ENCODE assay signal across 7 mouse cellular contexts in genomic region chr7:136047364-136047945, GRCm38 (mm10).
DNase-seq lines count a peak whose midpoint lies in the region; ATAC-seq and TF ChIP-seq lines count a peak whose summit lies in the region.

No protein-coding gene starts in this region.

- peak; percentile 40; the same call in 1 of the 2 replicates for ATAC-seq in forebrain, embryonic 14.5 days
- no peak for ATAC-seq in limb, embryonic 12.5 days (ENCODE audit: insufficient number of reproducible peaks, insufficient read depth, low FRiP score, low TSS enrichment, low read depth)

- H3K27me3 ChIP-seq in forebrain, embryonic 14.5 days (replicated peaks; ENCODE audit: control insufficient read depth, insufficient read depth, low read length), result no peaks in the 10 kb centered on the region; the same call in 1 of the 2 replicates
- peaks cover 20% of the 10 kb centered on the region; the same call in 1 of the 2 replicates for H3K27me3 ChIP-seq in limb, embryonic 12.5 days

- WGBS in forebrain, embryonic 14.5 days, result 5% methylated on average over 7 of the region's 7 CpGs
- WGBS in limb, embryonic 12.5 days, result 57% methylated on average over 7 of the region's 7 CpGs

- H3K4me3 ChIP-seq in layer of hippocampus, adult 2 months, result no peak overlapping the region
- H3K4me3 ChIP-seq in forebrain, embryonic 14.5 days (ENCODE audit: low read depth, low read length), result no peak overlapping the region
- H3K4me3 ChIP-seq in limb, embryonic 12.5 days (replicated peaks), result no peak overlapping the region

- H3K4me1 ChIP-seq in forebrain, embryonic 14.5 days (ENCODE audit: control insufficient read depth, insufficient read depth, low read length), result peaks cover 18% of the 10 kb centered on the region
- H3K4me1 ChIP-seq in limb, embryonic 12.5 days (replicated peaks), result peaks cover 66% of the 10 kb centered on the region

- peak overlapping the region; percentile 24 for H3K27ac ChIP-seq in layer of hippocampus, adult 2 months
- peak overlapping the region; percentile 45 for H3K27ac ChIP-seq in forebrain, embryonic 14.5 days (ENCODE audit: low read depth, low read length)
- H3K27ac ChIP-seq in limb, embryonic 12.5 days, result peak overlapping the region; percentile 85

- peak overlapping the region; percentile 12 for H3K4me2 ChIP-seq in forebrain, embryonic 14.5 days (ENCODE audit: low read length)
- no peak overlapping the region for H3K4me2 ChIP-seq in limb, embryonic 12.5 days

- H3K36me3 ChIP-seq in forebrain, embryonic 14.5 days (ENCODE audit: control insufficient read depth, insufficient read depth, low read length), result no peaks in the 10 kb centered on the region
- no peaks in the 10 kb centered on the region for H3K36me3 ChIP-seq in limb, embryonic 12.5 days

- no peaks in the 10 kb centered on the region for H3K9me3 ChIP-seq in forebrain, embryonic 14.5 days (replicated peaks; ENCODE audit: control insufficient read depth, low read length)
- H3K9me3 ChIP-seq in limb, embryonic 12.5 days, result no peaks in the 10 kb centered on the region

- no peak overlapping the region for H3K9ac ChIP-seq in forebrain, embryonic 14.5 days (ENCODE audit: low read length)
- H3K9ac ChIP-seq in limb, embryonic 12.5 days (replicated peaks), result no peak overlapping the region

- DNase-seq in layer of hippocampus, adult 2 months (ENCODE audit: low spot score in 2 of 2), result no peak
- DNase-seq in layer of hippocampus, adult 18-20 months (ENCODE audit: low spot score in 2 of 2), result no peak
- peak; percentile 63 for DNase-seq in forebrain, embryonic 14.5 days (ENCODE audit: low spot score)
- DNase-seq in retina, embryonic 14.5 days (ENCODE audit: low spot score), result peak; percentile 69
- no peak for DNase-seq in cerebellum, adult 9-11 months
- DNase-seq in gastrocnemius, adult 8-10 months (ENCODE audit: low spot score in 2 of 2), result no peak

- TF ChIP-seq CTCF in layer of hippocampus, adult 2 months (conservative IDR thresholded peaks at IDR 0.05), result no peak

Comparison
In these comparisons a context has a peak if more than half of its experiments do, and no peak if none do; other contexts are left out.
1. DNase-seq: peak in forebrain, embryonic 14.5 days (single experiment) and retina, embryonic 14.5 days (single experiment); none in layer of hippocampus, adult 2 months (0 of 2), layer of hippocampus, adult 18-20 months (0 of 2), cerebellum, adult 9-11 months (single experiment) and gastrocnemius, adult 8-10 months (0 of 2).
2. H3K27ac ChIP-seq: peak in every context shown above with its lines; median percentile 85 in limb, embryonic 12.5 days; 45 in forebrain, embryonic 14.5 days; 24 in layer of hippocampus, adult 2 months.